Mouse (Mus musculus): Measurements from ENCODE around the gene Man1a2.

The Man1a2 gene

DNA sequence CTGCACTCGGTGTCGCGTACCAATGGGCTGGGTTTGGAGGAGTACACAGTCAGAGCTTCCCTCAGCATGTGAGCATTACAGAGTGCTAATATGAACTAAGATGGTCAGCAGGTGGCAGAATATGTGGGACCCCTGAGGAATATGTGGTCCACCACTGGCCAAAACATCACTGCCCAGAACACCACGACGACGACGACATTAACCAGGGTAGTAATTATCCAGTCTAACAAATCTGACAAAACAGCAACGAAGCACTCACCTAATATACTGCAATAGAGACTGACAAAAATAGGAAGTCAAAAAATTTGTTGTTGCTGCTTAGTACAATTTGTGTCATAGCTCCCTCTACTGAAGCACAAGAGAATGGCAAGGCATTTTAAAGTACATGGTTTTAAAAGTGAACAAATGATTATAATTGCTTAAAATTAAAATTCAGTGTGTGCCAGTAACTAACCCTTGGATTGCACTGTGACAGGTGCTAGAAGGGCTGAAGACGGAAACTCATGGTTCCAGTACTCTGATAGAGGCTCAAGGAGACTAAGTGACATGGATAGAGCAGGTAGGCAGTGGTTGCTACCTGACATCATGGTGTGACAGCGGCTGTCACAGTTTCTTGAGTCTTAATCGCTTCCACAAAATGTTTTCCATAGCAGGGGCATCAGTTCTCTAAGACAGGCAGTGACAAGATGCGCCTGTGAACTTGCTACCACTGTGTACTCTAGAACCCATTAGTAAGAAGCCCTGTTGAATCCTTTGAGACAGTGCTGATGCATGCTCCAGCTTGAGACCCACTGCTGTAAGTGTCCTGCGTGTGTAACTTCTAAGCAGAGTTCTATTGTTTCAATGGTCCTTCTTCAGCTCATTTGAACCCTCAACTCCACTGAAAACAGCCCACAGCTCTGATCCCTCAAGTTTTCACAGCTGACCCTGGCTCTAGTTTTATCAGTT lies 116.6 kb downstream of the Man1a2 start:
- no peak for DNase-seq (ENCODE audit: low spot score)

DNA sequence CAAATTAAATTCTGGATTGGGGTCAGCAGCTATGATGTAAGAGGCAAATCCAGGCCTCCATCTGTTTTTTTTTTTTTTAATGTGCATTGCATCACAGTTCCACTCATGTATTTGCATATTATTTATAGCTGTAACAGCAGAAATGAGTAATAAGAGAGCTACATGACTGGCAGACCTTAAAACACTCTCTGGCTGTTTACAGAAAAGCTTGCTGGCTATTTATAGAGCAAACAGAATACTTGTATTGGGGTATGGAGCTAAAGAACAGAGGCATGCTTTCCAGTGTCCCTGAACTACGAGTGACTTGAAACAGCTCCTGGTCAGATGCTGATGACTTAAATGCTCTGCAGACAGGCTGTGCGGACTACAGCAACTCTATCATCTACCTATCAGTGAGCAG lies 121.7 kb downstream of the Man1a2 start:
- no peak for DNase-seq (ENCODE audit: low spot score)

DNA sequence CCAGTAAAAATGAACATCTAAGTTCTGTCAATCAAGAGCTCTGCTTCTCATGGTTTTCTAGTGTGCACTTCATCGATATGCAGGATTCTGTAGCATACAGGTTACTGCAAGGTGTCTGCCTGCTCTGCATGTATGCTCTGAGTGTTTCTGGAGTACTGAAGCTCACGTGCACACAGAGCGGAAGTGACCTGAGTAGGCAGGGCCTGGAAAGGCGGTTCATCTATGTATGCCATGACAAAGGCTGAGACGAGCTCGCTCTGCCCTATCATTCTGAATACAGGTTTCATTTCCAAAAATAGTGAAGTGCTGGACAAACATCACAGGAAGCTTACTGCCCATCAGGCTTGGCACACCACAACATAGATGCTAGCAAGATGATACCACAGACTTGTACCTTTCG lies 122.8 kb downstream of the Man1a2 start:
- DNase-seq (ENCODE audit: low spot score) = no peak

DNA sequence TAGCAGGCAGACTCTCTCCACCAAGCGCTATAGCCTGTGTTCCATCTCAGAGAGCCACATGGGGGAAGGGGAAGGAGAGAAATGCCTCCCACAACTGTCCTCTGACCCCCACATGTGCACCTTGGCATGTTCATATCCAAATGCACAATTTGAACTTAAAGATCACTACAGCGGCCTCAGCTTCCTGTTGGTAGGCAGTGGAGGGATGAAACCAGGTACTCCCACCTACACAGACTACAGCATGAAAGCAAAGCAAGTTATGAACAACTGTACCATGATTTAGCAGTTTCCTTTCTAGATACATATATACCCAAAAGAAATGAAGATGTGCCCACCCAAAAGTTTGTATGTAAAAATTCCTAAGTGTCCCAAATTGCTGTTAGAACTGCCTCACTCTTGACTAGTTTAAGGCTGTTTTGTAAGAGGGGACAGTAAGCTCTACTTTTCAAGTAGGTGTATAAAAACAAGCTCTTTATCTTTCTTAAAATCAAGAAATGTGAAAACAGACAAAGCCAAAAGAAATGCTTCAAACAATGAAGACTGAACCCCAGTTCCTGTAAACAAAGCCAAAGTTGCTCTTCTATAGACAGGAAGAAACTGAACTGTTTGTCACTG lies 123.6 kb downstream of the Man1a2 start:
- no peak for DNase-seq (ENCODE audit: low spot score)

DNA sequence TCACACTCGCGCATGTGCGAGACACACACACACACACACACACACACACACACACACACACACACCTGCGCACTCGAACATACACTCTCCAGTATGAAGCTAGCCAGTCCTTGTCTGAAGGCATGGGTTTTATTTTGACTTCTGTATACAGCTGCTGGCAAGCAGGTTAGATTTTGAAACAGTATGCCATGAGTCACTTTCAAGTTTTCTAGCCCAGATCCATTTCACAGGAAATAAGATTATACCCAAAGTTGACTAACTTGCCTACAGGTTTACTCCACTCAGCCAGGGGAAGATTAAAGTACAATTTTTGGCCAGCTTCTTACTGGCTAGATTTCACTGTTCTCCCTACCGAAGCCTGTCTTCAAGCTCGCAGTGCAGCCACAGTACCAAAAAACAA lies 125.9 kb downstream of the Man1a2 start:
- DNase-seq (ENCODE audit: low spot score) = no peak

DNA sequence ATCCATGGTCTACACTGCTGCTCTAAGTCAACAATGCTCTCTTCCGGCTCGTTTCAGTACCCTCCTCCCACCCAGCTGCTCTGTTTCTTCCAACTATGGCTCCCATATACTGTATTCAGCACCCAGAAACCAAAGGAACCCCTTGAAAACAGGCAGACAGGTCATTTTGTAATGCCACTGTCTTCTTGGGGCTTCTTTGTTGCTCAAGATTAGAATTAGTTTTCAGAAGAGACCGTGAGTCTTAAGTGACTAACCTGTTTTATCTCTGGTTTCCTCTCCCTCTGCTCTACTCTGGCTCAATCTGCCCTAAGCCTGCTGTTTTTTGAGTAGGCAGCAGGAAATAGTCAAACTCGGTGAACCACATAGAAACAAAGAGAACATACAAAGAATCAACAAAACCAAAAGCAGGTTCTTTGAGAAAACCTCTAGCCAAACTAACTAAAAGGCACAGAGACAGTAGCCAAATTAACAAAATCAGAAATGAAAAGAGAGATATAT lies 127.0 kb downstream of the Man1a2 start:
- no peak for DNase-seq (ENCODE audit: low spot score)

DNA sequence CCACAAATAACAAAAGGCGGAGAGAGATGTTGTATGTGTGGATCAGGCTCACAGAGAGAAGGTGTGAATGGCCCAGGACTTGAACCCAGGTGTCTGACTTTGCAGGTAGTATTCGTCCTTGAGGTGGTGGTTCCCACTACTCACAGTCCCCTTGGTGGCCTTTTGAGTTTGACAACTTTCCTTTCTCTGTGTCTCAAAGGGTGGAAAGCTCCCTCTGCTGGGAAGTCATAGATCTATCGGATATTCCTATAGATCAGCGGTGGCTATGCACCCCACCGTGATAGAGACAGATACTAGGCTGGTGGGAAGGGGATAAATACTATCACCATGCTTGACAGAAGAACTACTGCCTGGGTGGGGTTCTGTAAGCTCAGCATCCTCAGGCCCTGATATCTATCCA lies 130.5 kb downstream of the Man1a2 start:
- DNase-seq (ENCODE audit: low spot score) = no peak

DNA sequence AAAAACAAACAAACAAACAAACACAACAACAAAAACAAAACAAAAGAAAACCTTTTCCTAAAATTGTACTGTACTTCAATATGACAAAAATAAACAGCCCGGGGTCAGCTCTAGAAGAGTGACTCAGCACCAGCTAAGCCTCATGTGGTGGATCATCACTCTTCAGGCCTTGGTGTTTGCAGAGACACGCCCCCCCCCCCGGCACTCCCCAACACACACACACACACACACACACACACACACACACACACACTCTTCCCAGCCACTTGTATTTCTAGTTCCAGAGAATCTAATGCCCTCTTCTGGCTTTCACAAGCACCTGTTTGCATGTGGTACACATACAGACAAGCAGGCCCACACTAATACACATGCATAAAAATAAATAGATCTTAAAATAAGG lies 133.1 kb downstream of the Man1a2 start:
- no peak for DNase-seq (ENCODE audit: low spot score)

DNA sequence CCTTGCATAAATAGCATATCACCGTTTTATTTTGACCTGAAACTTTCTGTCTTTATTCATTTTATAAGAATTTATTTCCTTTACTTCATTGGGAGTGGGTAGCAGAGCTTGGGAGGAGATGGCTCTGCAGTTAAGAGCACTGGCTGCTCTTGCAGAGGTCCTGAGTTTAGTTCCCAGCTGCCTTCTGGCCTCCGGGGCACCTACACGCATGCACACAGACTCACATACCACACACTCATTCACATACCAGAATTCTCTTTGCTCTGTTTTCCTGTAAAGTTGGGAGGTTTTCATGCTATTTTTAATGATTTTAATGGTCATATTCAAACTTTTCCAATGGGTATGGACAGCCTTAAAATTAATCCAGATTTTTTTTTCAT lies 137.4 kb downstream of the Man1a2 start:
- no peak for DNase-seq (ENCODE audit: low spot score)

DNA sequence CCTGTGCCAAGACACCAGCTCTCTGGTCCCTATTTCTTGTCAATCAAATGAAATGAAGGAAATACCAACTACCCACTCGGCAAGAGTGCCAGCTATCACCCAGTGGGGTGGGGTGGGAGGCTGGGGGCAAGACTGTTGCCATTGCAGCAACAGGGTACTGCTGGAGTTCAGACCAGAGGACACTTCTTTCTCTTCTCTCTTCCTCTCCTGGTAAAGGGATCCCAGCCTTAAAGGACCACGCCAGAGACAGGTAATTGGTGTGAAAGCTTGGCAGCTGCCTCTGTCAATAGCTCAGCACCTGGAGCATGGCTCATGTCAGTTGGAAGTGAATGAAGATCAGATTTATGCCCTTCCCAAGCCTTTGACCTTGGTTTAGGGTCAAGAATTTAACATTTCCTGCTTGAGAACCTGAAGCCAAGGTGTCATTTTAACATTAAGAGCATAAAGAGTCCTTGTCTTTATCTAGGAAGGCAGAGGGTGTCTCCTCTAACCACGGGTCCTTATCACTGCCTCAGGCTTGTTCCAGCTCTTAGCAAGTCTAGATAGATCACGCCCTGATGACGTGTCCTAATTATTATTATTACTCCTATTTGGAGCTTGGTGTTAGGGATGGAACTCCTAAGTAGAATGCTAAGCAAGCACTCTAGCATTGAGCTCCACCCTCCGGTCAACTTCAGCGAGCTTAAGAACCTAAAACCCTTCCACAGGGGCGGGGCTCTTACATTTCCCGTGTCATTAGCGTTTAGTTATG lies 138.0 kb downstream of the Man1a2 start:
- no peak for DNase-seq (ENCODE audit: low spot score)

DNA sequence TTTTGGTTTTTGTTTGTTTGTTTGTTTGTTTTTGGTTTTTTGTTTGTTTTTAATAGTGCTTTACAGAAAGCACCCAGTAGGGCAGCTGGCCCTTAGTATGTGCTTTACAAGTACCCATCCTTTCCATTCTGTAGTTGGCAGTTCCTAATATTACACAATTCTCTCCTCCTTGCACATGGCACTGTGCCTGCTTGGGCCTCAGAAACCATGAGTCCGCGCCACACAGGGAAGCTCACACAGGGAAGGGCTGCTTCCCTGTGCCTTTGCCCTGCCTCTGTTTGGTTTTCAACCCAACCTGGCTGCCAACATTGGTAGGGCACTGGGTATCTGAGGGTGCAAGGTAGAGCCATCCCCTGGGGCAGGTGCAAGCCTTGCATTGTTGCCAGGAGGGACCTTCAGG lies 148.6 kb downstream of the Man1a2 start:
- no peak for DNase-seq (ENCODE audit: low spot score)

DNA sequence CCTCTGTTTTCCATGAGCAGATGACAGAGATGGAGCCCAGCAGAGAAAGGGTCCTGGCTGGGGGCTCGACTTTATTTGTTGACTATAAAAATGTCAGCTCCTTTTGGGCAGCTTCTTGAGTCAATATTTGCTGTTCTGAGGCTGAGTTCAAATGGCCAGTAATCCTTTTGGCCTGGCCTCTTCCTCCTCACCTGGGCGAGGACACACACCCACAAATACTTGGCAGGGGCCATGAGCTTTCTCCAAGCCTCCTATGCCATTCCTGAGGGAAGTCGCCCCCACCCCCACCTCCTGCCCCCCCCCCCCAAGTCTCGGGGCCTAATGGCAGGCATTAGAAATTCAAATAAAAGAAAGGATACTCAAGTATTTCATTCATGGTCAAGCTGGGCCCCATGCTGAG lies 149.4 kb downstream of the Man1a2 start:
- no peak for DNase-seq (ENCODE audit: low spot score)

DNA sequence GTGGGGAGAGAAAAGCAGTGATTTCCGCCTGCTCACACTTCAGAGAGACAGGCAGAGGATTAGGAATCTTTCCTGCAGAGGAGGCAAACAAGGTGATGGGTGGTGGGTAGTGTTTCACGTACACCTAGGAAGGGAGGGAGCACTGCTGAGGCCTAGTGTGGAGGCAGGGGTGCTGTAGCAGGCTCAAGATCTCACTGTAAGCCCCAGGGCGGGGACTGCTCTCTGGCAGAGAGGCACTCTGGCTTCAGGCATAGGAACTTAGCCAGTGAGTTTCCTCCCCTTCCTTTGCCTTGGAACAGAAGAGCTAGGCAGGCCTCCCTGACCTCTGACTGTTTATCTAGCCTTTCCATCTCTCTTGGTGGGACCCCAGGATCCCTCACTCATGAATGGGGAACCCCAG lies 150.0 kb downstream of the Man1a2 start:
- DNase-seq (ENCODE audit: low spot score) = no peak

DNA sequence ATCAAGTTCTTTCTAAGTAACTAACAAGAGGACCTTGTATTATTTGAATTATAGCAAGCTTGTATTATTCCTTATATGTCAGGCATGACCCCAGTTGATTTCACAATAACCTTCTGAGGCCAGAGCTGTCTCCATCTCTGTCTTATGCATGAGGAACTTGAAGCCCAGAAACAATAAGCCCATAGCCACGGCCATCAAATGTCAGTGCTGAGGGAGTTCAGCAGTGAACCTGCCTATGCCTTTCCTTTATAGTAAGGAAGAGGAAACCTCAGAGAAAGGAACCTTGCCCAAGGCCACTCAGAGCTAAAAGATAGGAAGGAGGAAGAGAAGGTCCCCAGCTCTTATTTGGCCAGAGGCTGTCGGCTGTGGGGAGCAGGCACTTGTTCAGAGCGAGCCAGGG lies 150.9 kb downstream of the Man1a2 start:
- DNase-seq (ENCODE audit: low spot score) = no peak

DNA sequence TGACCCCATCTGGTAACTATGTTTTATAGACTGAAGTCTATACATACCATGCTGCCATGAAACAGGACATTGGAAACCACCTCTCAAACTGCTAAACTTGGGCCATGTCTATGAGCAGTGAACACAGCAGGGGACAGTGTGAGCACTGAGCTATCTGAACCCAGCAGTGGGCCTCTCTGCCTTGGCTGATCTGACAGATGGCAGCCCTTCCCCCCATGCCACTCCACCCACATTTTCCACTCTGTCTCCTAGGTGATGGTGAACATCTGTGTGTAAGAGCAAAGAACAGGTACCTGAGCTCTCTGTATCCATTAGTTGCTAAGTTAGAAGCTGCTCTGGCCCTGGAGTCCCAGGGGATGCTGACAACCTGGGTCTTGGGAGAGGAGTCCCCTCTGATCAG lies 151.9 kb downstream of the Man1a2 start:
- no peak for DNase-seq (ENCODE audit: low spot score)

DNA sequence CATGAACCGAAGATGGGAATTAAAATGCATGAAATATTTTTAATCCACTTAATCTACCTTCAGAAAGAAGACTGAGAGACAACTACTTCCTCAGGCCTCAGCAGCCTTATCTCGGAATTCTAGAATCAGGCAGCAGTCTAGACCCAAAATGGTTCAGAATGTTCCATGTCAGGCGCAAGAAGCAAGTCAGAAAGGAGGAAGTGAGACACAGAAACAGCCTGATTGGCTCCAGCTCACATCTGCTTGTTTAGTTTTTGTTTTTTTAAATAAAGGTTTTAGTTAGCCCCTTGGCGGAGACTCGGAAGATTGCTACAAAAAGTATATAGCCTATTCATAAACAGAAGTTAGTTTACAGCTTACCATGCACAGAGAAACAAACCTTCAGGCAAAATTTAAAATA lies 154.4 kb downstream of the Man1a2 start:
- DNase-seq (ENCODE audit: low spot score) = no peak

DNA sequence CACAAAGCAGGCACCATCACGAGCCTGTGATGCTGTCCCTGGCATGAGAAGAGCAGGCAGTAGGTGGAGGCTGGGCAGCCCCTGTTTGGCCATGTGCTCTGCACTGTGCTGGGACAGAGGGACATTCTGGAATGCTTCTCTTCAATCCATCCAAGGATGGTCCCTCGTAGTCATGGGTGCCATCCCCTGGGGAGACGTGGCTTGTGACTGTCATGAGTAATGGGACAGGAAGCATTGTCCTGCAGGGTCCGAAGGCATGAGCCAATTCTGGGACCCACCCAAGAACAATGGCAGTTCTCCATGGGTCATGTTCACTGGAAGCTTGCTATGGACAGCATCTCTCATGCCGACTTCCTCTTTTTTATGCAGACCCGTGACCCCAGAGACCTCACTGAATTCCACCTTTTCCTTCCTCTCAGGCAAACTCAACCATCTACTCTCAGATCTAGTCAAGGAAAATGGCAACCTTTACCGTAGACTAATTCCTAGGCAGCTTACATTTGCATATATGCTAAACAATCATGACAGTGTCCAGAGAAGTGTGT lies 155.0 kb downstream of the Man1a2 start:
- no peak for DNase-seq (ENCODE audit: low spot score)

DNA sequence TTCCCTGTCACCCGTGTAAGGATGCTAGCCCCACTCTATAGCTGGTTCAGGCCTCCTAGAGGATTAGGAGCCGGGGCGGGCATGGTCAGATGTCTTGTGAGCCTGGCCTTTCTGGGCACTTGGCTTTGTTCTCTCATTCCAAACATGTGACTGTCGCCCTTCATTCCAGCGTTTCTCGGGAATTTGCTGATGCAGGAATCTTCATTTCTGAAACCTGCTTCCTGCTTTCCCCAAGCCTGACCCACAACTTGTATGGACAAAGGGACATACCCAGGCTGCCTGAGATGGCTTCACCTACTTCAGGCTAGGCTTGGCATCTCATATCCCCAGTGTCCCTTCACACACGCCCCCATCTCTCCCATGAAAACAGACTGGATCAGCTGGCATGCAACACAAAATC lies 162.6 kb downstream of the Man1a2 start:
- no peak for DNase-seq (ENCODE audit: low spot score)

DNA sequence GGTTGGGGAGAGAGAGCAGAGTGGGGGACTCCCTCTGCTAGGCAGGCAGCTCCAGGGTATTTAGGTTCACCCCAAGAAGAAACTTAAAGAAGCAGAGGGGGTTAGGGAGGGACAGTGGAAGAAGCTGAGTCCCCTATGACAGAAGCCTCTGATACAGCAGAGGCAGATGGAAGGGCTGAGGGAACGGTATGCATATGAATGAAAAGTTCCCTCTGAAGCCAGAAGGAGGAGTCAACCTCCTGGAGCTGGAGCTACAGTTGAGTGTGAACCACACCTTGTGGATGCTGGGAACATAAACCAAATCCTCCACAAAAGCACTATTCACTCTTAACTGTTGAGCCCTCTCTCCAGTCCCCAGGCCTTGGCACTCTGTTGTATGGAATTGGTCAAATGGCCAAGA lies 163.7 kb downstream of the Man1a2 start:
- DNase-seq (ENCODE audit: low spot score) = no peak

DNA sequence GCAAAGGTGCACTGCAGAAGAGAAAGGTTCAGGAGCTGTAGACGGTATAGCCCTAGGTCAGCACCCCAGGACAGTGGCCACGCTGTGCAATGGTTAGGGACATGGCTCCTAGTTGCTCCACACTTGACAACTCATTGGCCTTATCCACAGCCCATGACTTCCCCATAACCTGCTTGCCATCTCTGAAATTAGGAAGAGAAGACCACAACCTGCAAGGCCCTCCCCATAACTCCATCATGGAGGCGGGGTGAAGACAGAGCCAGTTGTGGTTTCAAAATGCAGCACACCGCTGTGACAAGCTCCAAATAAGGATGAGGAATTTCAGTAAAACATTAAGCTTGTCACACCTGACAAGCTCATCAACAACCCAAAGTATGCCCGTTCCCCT lies 169.6 kb downstream of the Man1a2 start:
- no peak for DNase-seq (ENCODE audit: low spot score)

DNA sequence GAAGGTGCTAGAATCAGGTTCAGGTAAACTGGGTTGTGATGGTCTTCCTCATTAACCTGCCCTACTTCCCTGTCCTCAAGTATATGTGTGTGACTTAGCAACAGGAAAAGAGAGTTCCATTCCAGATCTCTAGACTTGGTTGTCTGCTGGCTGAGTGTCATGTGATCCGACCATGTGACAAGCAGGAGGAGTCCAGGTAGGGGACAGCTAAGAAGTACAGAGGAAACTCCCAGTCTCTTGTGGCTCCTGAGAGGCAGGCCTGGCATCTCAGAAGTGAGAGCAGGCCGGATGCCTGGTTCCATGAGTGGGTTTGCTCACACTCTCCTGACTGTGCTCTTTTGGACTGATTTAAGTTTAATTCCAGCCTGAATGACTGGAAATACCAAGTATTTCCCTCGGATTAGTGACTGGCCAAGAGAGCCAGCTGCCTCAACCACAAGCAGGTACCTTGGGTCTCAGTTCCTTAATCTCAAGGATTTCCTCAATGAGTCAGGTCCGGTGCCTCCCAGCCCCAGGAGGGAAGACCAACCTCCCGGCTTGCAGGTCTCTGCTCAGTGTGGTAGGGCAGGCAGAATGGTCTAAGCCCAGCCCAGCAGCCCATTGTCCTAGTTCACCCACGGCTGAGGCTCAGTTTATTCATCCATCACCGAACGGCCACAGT lies 170.1 kb downstream of the Man1a2 start:
- no peak for DNase-seq (ENCODE audit: low spot score)
